Mouse (Mus musculus): ENCODE results near the gene Xpot. TPM values are rescaled to one million over a fixed set of nuclear protein-coding genes. Genes with fewer than 3 reads are reported as not detected.

Gene Xpot
- total and polyA plus RNA-seq, 2 experiments from 2014 or later = 14.8 to 41.1 TPM

- H3K9ac ChIP-seq (replicated peaks; ENCODE audit: low read depth, low read length) = no peak overlapping the region
- no peak for TF ChIP-seq CTCF (IDR thresholded peaks at IDR 0.05; ENCODE audit: low read depth)
- TF ChIP-seq EP300 (IDR thresholded peaks at IDR 0.05; ENCODE audit: low read depth) = no peak
- ATAC-seq (ENCODE audit: insufficient read depth, low read depth) (no peak), DNase-seq (ENCODE audit: low spot score) (no peak)
- WGBS = 86% methylated on average over 6 of the region's 6 CpGs
- H3K27ac ChIP-seq (ENCODE audit: low read depth) = no peak overlapping the region
- H3K4me2 ChIP-seq (ENCODE audit: low read depth, low read length) = no peak overlapping the region
- H3K4me3 ChIP-seq (ENCODE audit: low read depth, low read length) = no peak overlapping the region
- no peaks in the 10 kb centered on the region for H3K27me3 ChIP-seq (ENCODE audit: control insufficient read depth, insufficient read depth, low read length)
- 0 out of 2 replicates have a peak, but pooled peaks cover 12% of the 10 kb centered on the region for H3K4me1 ChIP-seq (ENCODE audit: control insufficient read depth, insufficient read depth)
- H3K9me3 ChIP-seq (replicated peaks; ENCODE audit: control insufficient read depth, low read length) = no peaks in the 10 kb centered on the region
- peaks cover 40% of the 10 kb centered on the region for H3K36me3 ChIP-seq (replicated peaks; ENCODE audit: control insufficient read depth, insufficient read depth, low read length)
Measured at GRCm38 (mm10) chr10:121622431-121622830, 3.7 kb downstream of the Xpot start.

GRCm38 (mm10) chr10:121615935-121616334 is 10.2 kb downstream of the Xpot start:
- H3K27me3 ChIP-seq (ENCODE audit: control insufficient read depth, insufficient read depth, low read length) = no peaks in the 10 kb centered on the region
- DNase-seq (ENCODE audit: low spot score) (no peak), ATAC-seq (ENCODE audit: insufficient read depth, low read depth) (no peak)
- no peak overlapping the region for H3K9ac ChIP-seq (replicated peaks; ENCODE audit: low read depth, low read length)
- TF ChIP-seq EP300 (IDR thresholded peaks at IDR 0.05; ENCODE audit: low read depth) = no peak
- TF ChIP-seq CTCF (IDR thresholded peaks at IDR 0.05; ENCODE audit: low read depth) = no peak
- H3K4me3 ChIP-seq (ENCODE audit: low read depth, low read length) = no peak overlapping the region
- no peak overlapping the region for H3K4me2 ChIP-seq (ENCODE audit: low read depth, low read length)
- H3K27ac ChIP-seq (ENCODE audit: low read depth) = no peak overlapping the region
- WGBS = 80% methylated on average over 7 of the region's 7 CpGs
- H3K4me1 ChIP-seq (ENCODE audit: control insufficient read depth, insufficient read depth) = no peaks in the 10 kb centered on the region
- H3K9me3 ChIP-seq (replicated peaks; ENCODE audit: control insufficient read depth, low read length) = no peaks in the 10 kb centered on the region
- H3K36me3 ChIP-seq (replicated peaks; ENCODE audit: control insufficient read depth, insufficient read depth, low read length) = peaks cover 74% of the 10 kb centered on the region

DNA sequence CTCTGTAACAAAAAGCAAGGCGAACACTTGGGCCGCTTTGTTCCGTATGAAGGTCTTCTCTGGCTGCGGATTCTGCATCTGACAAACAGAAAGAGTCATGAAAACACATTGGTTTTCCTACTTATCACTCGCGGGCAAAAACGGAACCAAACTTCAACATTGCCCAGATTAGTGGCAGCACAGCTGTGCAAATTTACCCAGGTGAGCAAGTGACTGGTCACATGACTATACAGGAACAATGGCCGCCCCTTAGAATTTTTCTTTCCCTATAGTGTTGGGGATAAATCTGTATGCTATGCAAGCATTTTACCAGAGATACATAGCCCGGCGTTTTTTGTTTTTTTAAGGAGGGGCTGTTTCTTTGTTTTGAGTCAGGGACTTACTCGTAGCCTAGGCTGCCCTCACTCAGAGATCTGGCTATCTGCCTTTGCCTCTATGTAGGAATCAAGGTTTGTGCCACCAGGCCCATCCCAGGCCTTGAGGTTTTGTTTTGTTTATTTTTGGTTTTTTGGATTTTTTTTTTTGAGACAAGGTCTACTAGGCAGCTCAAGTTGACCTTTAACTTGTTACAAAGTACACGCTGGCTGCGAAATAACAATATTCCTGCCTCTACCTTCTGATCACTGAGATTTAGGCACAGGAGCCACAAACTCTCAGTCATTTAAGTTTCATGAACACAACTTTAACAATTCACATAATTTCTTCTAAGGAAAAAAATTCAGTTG is 10.8 kb downstream of the Xpot start:
- Histone ChIP-seq H3K9me3 (replicated peaks; ENCODE audit: control insufficient read depth, low read length) (no peaks in the 10 kb centered on the region), H3K4me3 (ENCODE audit: low read depth, low read length) (no peak overlapping the region), H3K36me3 (replicated peaks; ENCODE audit: control insufficient read depth, insufficient read depth, low read length) (peaks cover 77% of the 10 kb centered on the region), H3K9ac (replicated peaks; ENCODE audit: low read depth, low read length) (no peak overlapping the region), H3K27me3 (ENCODE audit: control insufficient read depth, insufficient read depth, low read length) (no peaks in the 10 kb centered on the region), H3K27ac (ENCODE audit: low read depth) (no peak overlapping the region), H3K4me2 (ENCODE audit: low read depth, low read length) (no peak overlapping the region), H3K4me1 (ENCODE audit: control insufficient read depth, insufficient read depth) (no peaks in the 10 kb centered on the region)
- TF ChIP-seq EP300 (IDR thresholded peaks at IDR 0.05; ENCODE audit: low read depth) = no peak
- TF ChIP-seq CTCF (IDR thresholded peaks at IDR 0.05; ENCODE audit: low read depth) = no peak
- 87% methylated on average over 13 of the region's 13 CpGs for WGBS
- DNase-seq (ENCODE audit: low spot score) (no peak), ATAC-seq (ENCODE audit: insufficient read depth, low read depth) (no peak)

DNA sequence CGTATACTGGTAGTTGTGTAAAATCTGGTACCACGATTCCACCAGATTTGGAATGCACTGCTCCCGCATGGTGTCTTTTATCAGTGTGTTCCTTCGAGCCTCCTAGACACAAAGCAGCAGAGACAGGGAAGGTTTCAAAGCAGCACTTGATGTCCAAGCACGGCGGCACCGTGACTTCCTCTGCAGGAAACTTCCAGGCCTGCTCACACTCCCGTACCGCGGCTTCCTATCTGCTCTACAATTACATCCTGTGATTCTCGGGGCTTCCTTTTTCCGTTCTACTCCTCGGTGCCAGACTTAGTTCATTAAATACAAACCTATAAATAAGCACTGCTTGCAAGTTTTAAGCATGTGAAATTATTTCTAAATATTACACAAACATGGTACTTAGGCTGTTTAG is 12.6 kb downstream of the Xpot start:
- DNase-seq (ENCODE audit: low spot score) (peak; percentile 56), ATAC-seq (ENCODE audit: insufficient read depth, low read depth) (peak; percentile 72)
- TF ChIP-seq CTCF (IDR thresholded peaks at IDR 0.05; ENCODE audit: low read depth) (no peak), EP300 (IDR thresholded peaks at IDR 0.05; ENCODE audit: low read depth) (0 out of 2 replicates have a peak, but pooled peaks have one; percentile 42)
- Histone ChIP-seq H3K27ac (ENCODE audit: low read depth) (peak overlapping the region; percentile 71), H3K4me1 (ENCODE audit: control insufficient read depth, insufficient read depth) (no peaks in the 10 kb centered on the region), H3K36me3 (replicated peaks; ENCODE audit: control insufficient read depth, insufficient read depth, low read length) (peaks cover 86% of the 10 kb centered on the region), H3K4me3 (ENCODE audit: low read depth, low read length) (no peak overlapping the region), H3K4me2 (ENCODE audit: low read depth, low read length) (no peak overlapping the region), H3K9me3 (replicated peaks; ENCODE audit: control insufficient read depth, low read length) (no peaks in the 10 kb centered on the region), H3K27me3 (ENCODE audit: control insufficient read depth, insufficient read depth, low read length) (no peaks in the 10 kb centered on the region), H3K9ac (replicated peaks; ENCODE audit: low read depth, low read length) (no peak overlapping the region)
- WGBS = 60% methylated on average over 13 of the region's 13 CpGs

GRCm38 (mm10) chr10:121612448-121612847 is 13.7 kb downstream of the Xpot start:
- 78% methylated on average over 6 of the region's 6 CpGs for WGBS
- no peaks in the 10 kb centered on the region for H3K9me3 ChIP-seq (replicated peaks; ENCODE audit: control insufficient read depth, low read length)
- no peak for ATAC-seq (ENCODE audit: insufficient read depth, low read depth)
- peak overlapping the region; percentile 71; the same call in 1 of the 2 replicates for H3K27ac ChIP-seq (ENCODE audit: low read depth)
- no peaks in the 10 kb centered on the region for H3K27me3 ChIP-seq (ENCODE audit: control insufficient read depth, insufficient read depth, low read length)
- H3K4me3 ChIP-seq (ENCODE audit: low read depth, low read length) = no peak overlapping the region
- TF ChIP-seq CTCF (IDR thresholded peaks at IDR 0.05; ENCODE audit: low read depth) = no peak
- TF ChIP-seq EP300 (IDR thresholded peaks at IDR 0.05; ENCODE audit: low read depth) = no peak
- peaks cover 85% of the 10 kb centered on the region for H3K36me3 ChIP-seq (replicated peaks; ENCODE audit: control insufficient read depth, insufficient read depth, low read length)
- no peak overlapping the region for H3K9ac ChIP-seq (replicated peaks; ENCODE audit: low read depth, low read length)
- no peak for DNase-seq (ENCODE audit: low spot score)
- H3K4me1 ChIP-seq (ENCODE audit: control insufficient read depth, insufficient read depth) = no peaks in the 10 kb centered on the region
- no peak overlapping the region for H3K4me2 ChIP-seq (ENCODE audit: low read depth, low read length)

DNA sequence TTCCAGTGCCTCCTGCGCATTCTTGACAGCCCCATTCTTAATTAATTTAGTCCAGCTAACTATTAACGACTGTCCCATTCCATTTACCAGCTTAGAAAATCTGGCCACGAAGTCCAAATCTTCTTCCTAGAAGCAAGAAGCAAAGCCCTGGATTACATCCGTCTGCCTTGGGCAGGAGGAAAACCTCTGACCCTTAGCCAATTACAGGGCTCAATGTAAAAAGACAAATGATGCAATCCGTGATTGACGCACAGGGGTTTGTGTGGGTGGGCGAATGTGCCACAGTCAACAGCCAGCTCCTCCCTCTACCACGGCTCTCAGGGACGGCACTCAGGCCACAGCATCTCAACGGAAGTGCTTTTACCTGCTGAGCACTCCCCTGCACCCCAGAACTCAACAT is 14.5 kb downstream of the Xpot start:
- H3K4me3 ChIP-seq (ENCODE audit: low read depth, low read length) = no peak overlapping the region
- TF ChIP-seq CTCF (IDR thresholded peaks at IDR 0.05; ENCODE audit: low read depth) (no peak), EP300 (IDR thresholded peaks at IDR 0.05; ENCODE audit: low read depth) (no peak)
- H3K4me2 ChIP-seq (ENCODE audit: low read depth, low read length) = no peak overlapping the region
- no peak overlapping the region for H3K27ac ChIP-seq (ENCODE audit: low read depth)
- H3K36me3 ChIP-seq (replicated peaks; ENCODE audit: control insufficient read depth, insufficient read depth, low read length) = peaks cover 86% of the 10 kb centered on the region
- no peaks in the 10 kb centered on the region for H3K4me1 ChIP-seq (ENCODE audit: control insufficient read depth, insufficient read depth)
- no peaks in the 10 kb centered on the region for H3K9me3 ChIP-seq (replicated peaks; ENCODE audit: control insufficient read depth, low read length)
- DNase-seq (ENCODE audit: low spot score) = no peak
- H3K9ac ChIP-seq (replicated peaks; ENCODE audit: low read depth, low read length) = no peak overlapping the region
- no peaks in the 10 kb centered on the region for H3K27me3 ChIP-seq (ENCODE audit: control insufficient read depth, insufficient read depth, low read length)
- no peak for ATAC-seq (ENCODE audit: insufficient read depth, low read depth)
- WGBS = 81% methylated on average over 9 of the region's 10 CpGs
